In genomic region chr10:92225818-92226217, GRCm38 (mm10) we compare ENCODE assay signal across 15 mouse cellular contexts.
A peak's percentile ranks its signal among the peaks of the same experiment; 100 is the strongest.
DNase-seq lines count a peak whose midpoint lies in the region; ATAC-seq and TF ChIP-seq lines count a peak whose summit lies in the region.
"Had no signal": no experiment of that assay in that cellular context is flagged by ENCODE, and none has a peak within 500 bp of the region (broad histone marks: within the 10 kb centered on the region; RNA-seq: fewer than 3 reads in every experiment).

No protein-coding gene starts in this region.

- 74% methylated on average over 4 of the region's 4 CpGs for WGBS in forebrain, embryonic 10.5 days
- WGBS in forebrain, embryonic 12.5 days: 70% methylated on average over 4 of the region's 4 CpGs

- H3K9ac ChIP-seq in forebrain, embryonic 12.5 days: no peak overlapping the region
- H3K9ac ChIP-seq: intestine, embryonic 15.5 days; limb, embryonic 12.5 days had no signal

- peak; percentile 69 for TF ChIP-seq CTCF in layer of hippocampus, adult 2 months (conservative IDR thresholded peaks at IDR 0.05)

- no peak for ATAC-seq in forebrain, embryonic 12.5 days (ENCODE audit: low FRiP score)
- ATAC-seq: intestine, embryonic 15.5 days had no signal

- H3K9me3 ChIP-seq in forebrain, embryonic 10.5 days: no peaks in the 10 kb centered on the region; the same call in 1 of the 2 replicates
- no peaks in the 10 kb centered on the region for H3K9me3 ChIP-seq in forebrain, embryonic 12.5 days
- H3K9me3 ChIP-seq: intestine, embryonic 15.5 days; limb, embryonic 12.5 days had no signal

- H3K27me3 ChIP-seq in forebrain, embryonic 10.5 days (ENCODE audit: poor library complexity, severe bottlenecking): no peaks in the 10 kb centered on the region
- no peaks in the 10 kb centered on the region for H3K27me3 ChIP-seq in forebrain, embryonic 12.5 days
- H3K27me3 ChIP-seq: intestine, embryonic 15.5 days; limb, embryonic 12.5 days had no signal

- no peak overlapping the region for H3K4me2 ChIP-seq in forebrain, embryonic 12.5 days
- H3K4me2 ChIP-seq: intestine, embryonic 15.5 days; limb, embryonic 12.5 days had no signal

- no peak overlapping the region for H3K4me3 ChIP-seq in forebrain, embryonic 10.5 days
- no peak overlapping the region for H3K4me3 ChIP-seq in forebrain, embryonic 12.5 days (replicated peaks)
- H3K4me3 ChIP-seq in layer of hippocampus, adult 2 months: no peak overlapping the region
- H3K4me3 ChIP-seq: erythroblast, embryonic 14.5 days; intestine, embryonic 15.5 days; limb, embryonic 12.5 days had no signal

- peak overlapping the region; percentile 31; the same call in 1 of the 2 replicates for H3K27ac ChIP-seq in forebrain, embryonic 10.5 days
- no peak overlapping the region for H3K27ac ChIP-seq in forebrain, embryonic 12.5 days
- no peak overlapping the region for H3K27ac ChIP-seq in layer of hippocampus, adult 2 months
- H3K27ac ChIP-seq: intestine, embryonic 15.5 days; limb, embryonic 12.5 days had no signal

- no peak for DNase-seq in forebrain, embryonic 10.5 days (ENCODE audit: extremely low spot score, low spot score)
- peak in 1 of 2 experiments; percentile 7 for DNase-seq in layer of hippocampus, adult 2 months (ENCODE audit: low spot score in 2 of 2)
- no peak for DNase-seq in layer of hippocampus, postnatal 25 days (ENCODE audit: extremely low spot score in 1 of 2, low spot score in 1 of 2)
- peak; percentile 9 for DNase-seq in right cerebral cortex, postnatal 14 days
- no peak for DNase-seq in right cerebral cortex, adult 18-20 months
- no peak for DNase-seq in thymus, postnatal 36 days
- no peak for DNase-seq in liver
- DNase-seq: cerebellum, adult 9-10 months; gastrocnemius, postnatal 36 days; thymus, adult 2 months had no signal

- H3K36me3 ChIP-seq in forebrain, embryonic 10.5 days (replicated peaks): no peaks in the 10 kb centered on the region
- no peaks in the 10 kb centered on the region for H3K36me3 ChIP-seq in forebrain, embryonic 12.5 days (replicated peaks)
- H3K36me3 ChIP-seq: G1E; intestine, embryonic 15.5 days; limb, embryonic 12.5 days had no signal

- no peaks in the 10 kb centered on the region for H3K4me1 ChIP-seq in forebrain, embryonic 10.5 days
- H3K4me1 ChIP-seq in forebrain, embryonic 12.5 days: no peaks in the 10 kb centered on the region
- H3K4me1 ChIP-seq: intestine, embryonic 15.5 days; limb, embryonic 12.5 days had no signal
